Mouse (Mus musculus) gastrocnemius, postnatal 14 days (tissue): ENCODE data around the gene Ccdc83. TPM values are rescaled to one million over a fixed set of nuclear protein-coding genes. Genes with fewer than 3 reads are reported as not detected.
"Not testable (repeated sequence)": the region's sequence is repeated elsewhere in the genome, so short reads cannot be mapped to it uniquely, and the experiment has no call there.

Experiments
- DNase-seq: peaks from one replicate; pipeline ENCODE4 v3.0.0; 2021; ENCODE audit warnings: mixed read lengths
- intact Hi-C: fragments of 180-260 bp; cut with DNase I; formaldehyde crosslinking; loops from one replicate; pipeline ENCODE4 v1.15.1; 2025; ENCODE audit warnings: low total_unique reads
- total RNA-seq, 2 experiments: library from RNA; stranded (reverse); gene quantifications; 2 replicates each; pipeline ENCODE4 v1.2.3; 2021

Ccdc83 gene
- total RNA-seq, 2 experiments from 2014 or later = 0.16 to 0.33 TPM

GRCm38 (mm10) chr7:90270141-90270540 lies 4.6 kb upstream of the Ccdc83 start:
- intact Hi-C loops = no loop called here
- no peak for DNase-seq

GRCm38 (mm10) chr7:90261902-90262599 lies 3.5 kb downstream of the Ccdc83 start:
- no peak for DNase-seq
- intact Hi-C loops = no loop called here

DNA sequence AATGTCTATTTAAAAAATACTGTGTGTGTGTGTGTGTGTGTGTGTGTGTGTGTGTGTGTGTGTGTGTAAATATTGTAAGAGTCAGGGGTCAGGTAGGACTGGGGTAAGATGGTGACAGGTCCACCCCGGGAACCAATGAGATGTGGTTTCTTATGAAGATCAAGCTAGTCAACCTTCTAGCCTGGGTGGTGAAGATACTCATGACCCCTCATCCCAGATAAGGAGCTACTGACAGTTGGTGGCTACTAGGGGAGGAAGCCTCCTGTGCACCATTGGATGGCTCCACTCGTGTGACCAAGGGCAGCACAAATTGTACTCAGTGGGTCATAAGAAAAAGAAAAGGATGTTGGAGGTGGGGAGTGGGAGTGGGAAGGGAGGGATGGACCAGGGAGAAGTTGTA lies 5.7 kb downstream of the Ccdc83 start:
- no peak for DNase-seq
- intact Hi-C loops = no loop called here

DNA sequence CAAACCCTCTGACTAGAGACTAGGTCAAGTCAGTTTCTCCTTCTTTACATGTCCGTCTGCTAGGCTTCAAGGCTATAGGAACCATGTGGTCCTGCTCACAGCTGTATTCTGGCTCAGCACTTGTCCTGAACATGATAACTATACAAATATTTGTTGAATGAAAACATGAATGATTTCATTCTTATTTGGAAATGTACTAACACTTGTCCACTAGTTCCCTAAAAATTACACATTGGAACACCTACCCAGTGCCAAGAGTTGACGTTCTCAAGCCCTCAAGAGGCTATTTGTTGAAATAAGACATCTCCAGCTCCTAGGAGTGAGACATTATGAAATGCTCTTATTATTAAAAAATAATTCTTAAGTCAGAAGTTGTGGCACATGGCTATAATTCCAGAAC lies 6.9 kb downstream of the Ccdc83 start:
- intact Hi-C loops = no loop called here
- DNase-seq = no peak

DNA sequence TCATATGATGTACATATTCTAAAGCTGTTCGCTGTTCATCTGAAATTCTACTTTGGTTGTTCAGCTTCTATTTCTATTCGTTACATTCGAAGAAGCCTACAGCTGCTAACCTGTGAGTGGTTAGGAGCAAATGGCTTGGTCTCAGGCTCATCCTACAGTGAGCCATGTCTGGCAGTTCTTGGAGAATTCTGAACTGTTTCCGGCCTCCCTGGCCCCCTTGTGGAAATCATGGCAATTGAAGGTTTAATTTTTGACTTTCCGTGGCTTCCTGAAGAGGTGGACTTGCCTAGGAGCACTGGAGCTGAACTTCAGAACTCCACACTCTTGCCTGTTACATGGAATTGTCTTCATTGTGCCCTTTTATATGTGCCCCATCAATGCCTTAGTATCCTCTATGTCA lies 12.6 kb downstream of the Ccdc83 start:
- no peak for DNase-seq
- intact Hi-C loops = no loop called here

GRCm38 (mm10) chr7:90243643-90244042 lies 21.9 kb downstream of the Ccdc83 start:
- intact Hi-C loops = no loop called here
- DNase-seq = no peak

DNA sequence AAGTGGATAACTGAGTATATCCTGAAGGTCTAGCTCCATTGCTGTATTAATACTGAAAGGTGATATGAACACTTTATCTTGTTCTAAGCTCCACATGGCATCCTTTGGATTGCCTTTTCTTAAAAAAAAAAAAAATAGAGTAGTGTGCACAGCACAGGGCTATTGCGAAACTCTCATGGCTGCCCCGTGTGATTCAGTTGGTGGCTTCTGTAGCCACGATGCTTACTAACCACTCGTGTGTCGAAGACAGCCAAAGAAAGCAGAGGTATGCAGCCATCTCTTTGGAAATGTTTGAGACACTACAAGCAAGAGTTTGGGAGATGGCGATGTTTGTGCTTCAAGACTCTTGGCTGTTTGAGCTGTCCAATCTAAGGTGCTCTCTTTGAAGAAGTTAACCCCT lies 22.4 kb downstream of the Ccdc83 start:
- DNase-seq = no peak
- intact Hi-C loops = no loop called here

DNA sequence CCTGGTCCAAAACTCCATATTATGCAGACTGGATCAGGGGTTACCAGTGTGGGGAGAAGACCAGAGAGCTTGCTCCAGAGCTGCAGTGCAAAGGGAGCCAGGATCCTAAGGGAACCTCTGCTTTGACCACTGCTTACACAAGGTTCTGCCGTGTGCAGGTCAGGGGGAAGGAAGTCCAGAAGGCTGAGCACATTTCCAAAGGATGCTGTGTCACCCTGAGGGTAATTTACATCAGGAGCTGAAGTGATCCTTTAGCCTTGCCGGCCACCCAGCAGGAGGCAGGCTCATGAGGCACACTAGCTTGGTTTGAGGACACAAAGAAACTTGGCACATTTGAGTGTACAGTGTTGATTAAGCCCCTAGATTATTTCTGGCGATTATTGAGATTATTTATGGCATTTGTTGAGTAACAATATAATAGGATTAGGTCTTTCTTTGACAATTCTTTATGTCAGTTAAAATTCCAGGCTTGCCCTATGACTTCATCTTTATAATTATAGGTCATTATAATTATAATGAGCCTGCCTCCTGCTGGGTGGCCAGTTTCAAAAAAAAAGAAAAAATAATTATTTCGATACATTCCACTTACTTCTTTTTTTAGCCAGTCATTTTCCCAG lies 29.2 kb downstream of the Ccdc83 start:
- DNase-seq = no peak
- intact Hi-C loops = no loop called here

DNA sequence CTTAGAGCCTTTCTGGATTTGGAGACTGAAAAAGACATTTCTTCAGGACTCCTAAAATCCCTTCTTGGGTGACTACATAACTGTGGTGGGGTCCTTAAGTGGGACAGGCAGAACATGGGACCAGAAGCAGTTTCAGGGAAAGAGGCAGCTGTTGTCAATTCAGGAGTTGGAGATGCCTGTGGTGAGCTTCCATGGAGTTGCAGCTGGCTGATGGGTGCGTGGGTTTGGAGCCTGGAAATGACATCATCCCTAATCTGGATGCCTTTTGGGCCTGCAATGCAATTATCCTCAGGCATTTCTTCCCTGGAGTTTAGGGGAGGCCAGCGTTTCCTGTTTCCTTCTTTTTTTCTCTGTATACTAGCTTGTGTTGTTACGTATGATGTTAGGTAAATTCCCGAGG lies 31.7 kb downstream of the Ccdc83 start:
- peak; percentile 42 for DNase-seq
- intact Hi-C loops = no loop called here

DNA sequence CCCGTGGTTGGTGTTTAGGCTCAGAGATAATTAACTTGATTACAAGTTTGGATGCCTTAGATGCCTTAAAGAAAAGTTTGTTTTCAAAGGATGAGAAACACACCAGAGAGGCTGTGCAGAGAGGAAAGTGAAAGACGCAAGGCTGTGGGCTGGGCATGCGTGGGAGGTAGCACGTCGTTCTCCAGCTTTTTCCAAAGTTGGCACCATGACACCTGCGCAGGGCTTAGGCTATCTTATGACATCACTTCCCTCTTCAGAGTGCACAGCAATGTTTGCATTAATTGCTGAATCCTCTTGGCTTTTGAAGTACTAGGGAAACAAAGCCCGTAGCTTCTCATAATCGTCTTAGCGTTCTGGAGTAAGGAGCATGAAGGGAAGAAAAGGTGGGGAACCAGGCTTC lies 34.1 kb downstream of the Ccdc83 start:
- intact Hi-C loops = no loop called here
- no peak for DNase-seq

DNA sequence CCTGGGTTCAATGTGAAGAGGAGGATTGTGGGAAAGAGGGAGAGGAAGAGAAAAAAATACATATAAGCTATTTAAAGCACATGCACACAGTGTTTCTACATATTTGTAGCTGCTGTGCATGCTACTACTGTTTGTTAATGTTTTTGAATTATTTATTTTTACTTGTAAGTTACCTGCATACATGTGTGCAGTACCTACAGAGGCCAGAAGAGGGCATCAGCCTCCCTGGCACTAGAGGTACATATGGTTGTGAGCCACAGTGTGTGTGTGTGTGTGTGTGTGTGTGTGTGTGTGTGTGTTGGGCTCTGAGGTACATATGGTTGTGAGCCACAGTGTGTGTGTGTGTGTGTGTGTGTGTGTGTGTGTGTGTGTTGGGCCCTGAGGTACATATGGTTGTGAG lies 36.7 kb downstream of the Ccdc83 start:
- DNase-seq, intact Hi-C loops: not testable (repeated sequence)

GRCm38 (mm10) chr7:90228075-90228474 lies 37.5 kb downstream of the Ccdc83 start:
- intact Hi-C loops = no loop called here
- DNase-seq = no peak

DNA sequence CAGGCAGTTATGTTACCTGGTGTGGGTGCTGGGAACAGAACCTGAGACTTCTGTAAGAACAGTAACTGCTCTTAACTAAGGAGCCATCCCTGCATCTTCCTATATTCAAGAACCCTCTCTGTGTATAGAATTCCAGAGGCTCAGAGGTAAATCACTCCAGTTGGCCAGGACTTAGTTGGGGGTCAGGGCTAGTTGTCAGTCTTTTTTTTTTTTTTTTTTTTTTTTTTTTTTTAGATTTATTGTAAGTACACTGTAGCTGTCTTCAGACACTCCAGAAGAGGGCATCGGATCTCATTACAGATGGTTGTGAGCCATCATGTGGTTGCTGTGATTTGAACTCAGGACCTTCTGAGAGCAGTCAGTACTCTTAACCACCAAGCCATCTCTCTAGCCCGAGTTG lies 44.1 kb downstream of the Ccdc83 start:
- DNase-seq = no peak
- intact Hi-C loops = no loop called here

GRCm38 (mm10) chr7:90218122-90218521 lies 47.5 kb downstream of the Ccdc83 start:
- DNase-seq = no peak
- intact Hi-C loops = no loop called here

DNA sequence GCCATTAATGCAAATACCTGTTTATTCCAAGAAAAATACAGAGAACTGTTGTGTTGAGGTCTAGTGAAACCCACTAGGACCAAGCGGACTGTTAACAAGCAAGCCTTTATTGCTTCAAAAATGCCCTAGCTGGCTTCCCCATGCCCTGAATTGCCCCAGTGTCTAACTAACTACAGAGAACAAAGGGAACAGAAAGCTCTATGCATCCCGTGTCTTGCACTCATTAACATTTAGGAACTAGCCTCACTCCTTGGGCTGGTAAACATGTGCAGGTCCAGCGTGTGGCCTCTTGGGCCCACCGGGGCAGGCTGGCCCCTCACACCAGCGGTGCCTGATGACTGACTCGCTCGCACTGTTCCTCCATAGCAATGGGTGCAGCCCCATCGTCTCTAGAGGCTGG lies 49.1 kb downstream of the Ccdc83 start:
- intact Hi-C loops = no loop called here
- no peak for DNase-seq

GRCm38 (mm10) chr7:90210947-90211346 lies 54.6 kb downstream of the Ccdc83 start:
- no peak for DNase-seq
- intact Hi-C loops = no loop called here

GRCm38 (mm10) chr7:90210116-90210515 lies 55.5 kb downstream of the Ccdc83 start:
- intact Hi-C loops = no loop called here
- DNase-seq = no peak

DNA sequence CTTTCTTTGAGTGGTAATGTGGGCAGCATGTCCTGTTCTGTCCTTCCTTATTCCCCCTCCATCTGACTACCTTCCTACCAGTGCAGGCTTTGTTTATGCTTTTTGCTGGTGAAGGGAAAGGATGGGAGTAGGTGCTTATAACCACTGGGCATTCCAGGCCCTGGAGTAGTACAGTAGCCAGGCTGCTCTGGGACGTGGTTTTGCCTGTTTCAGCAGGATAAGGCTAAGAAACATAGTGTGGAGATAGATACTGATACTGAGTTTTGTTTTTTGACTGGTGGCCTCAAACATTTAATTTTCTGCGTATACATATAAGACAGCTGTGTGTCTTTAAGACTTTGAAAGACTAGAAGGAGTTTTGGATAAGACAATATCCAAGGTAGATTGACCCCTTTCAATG lies 61.7 kb downstream of the Ccdc83 start:
- no peak for DNase-seq
- intact Hi-C loops = no loop called here

DNA sequence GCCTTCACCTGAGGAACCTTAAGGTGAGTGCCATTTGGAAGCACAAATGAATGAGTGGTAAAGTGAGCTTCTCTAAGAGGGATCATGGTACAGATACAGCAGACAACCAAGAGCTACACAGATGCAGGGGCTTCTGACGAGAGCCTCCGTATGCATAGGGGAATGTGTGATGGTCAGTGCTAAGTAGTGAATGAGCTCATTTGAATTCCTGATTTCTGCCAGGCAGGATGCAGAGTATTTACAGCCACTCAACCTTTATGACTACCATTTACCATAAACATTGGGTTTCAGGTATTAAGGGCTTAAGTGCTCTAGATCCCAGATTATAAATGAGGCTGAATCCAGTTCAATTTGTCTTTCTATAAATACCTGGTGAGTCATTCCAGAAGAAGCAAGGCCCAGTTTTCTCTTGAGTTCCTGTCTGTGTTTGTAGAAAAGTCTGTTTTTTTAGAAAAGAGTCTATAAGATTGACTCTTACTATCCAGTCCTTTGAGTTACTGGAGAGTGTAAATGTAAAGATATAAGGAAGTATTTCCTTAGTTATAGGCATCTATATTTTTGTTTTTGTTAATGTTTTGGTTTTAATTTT lies 63.6 kb downstream of the Ccdc83 start:
- intact Hi-C loops = no loop called here
- DNase-seq = no peak

GRCm38 (mm10) chr7:90200251-90200650 lies 65.3 kb downstream of the Ccdc83 start:
- intact Hi-C loops = no loop called here
- DNase-seq = no peak

DNA sequence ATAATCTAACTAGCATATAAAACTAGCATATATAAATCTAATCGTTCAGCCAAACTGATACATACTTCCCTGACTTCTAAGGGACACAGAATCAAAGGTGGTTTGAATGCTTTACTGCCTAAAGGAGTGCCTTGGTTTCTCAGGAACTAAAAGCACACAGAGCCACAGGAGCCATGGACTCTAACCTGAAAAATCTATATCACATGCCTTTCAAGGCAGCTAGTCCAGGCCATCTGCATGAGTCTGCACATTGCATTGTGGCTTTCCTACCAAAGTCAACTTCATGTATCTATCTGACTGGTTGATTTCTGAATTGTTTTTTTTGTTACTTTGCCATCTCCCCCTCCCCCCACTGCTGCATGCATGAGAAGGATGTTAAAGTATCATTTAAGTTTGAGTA lies 84.9 kb downstream of the Ccdc83 start:
- DNase-seq = no peak
- intact Hi-C loops = no loop called here
